Mouse (Mus musculus): ENCODE data around the gene Tnfsf18.

GRCm38 (mm10) chr1:161482211-161482610 is 12.2 kb upstream of the Tnfsf18 start:
- no peak for TF ChIP-seq CTCF (IDR thresholded peaks at IDR 0.05 in 2 of 3, conservative IDR thresholded peaks at IDR 0.05 in 1 of 3; ENCODE audit: control insufficient read depth in 1 of 3, insufficient read depth in 1 of 3, low read depth in 2 of 3, low read length in 3 of 3, poor library complexity in 1 of 3, severe bottlenecking in 1 of 3)
- no peak for TF ChIP-seq ETS1 (IDR thresholded peaks at IDR 0.05; ENCODE audit: low read depth, low read length)

Measured in MEL (cell line).